Mouse (Mus musculus) right cerebral cortex, postnatal 14 days (tissue): ENCODE measurements around the gene Phlda2.
A peak's percentile ranks its signal among the peaks of the same experiment; 100 is the strongest.
"Not testable (repeated sequence)": the region's sequence is repeated elsewhere in the genome, so short reads cannot be mapped to it uniquely, and the experiment has no call there.

Experiments
- DNase-seq: peaks from one replicate; pipeline ENCODE4 v3.0.0; 2022

Phlda2 gene

DNA sequence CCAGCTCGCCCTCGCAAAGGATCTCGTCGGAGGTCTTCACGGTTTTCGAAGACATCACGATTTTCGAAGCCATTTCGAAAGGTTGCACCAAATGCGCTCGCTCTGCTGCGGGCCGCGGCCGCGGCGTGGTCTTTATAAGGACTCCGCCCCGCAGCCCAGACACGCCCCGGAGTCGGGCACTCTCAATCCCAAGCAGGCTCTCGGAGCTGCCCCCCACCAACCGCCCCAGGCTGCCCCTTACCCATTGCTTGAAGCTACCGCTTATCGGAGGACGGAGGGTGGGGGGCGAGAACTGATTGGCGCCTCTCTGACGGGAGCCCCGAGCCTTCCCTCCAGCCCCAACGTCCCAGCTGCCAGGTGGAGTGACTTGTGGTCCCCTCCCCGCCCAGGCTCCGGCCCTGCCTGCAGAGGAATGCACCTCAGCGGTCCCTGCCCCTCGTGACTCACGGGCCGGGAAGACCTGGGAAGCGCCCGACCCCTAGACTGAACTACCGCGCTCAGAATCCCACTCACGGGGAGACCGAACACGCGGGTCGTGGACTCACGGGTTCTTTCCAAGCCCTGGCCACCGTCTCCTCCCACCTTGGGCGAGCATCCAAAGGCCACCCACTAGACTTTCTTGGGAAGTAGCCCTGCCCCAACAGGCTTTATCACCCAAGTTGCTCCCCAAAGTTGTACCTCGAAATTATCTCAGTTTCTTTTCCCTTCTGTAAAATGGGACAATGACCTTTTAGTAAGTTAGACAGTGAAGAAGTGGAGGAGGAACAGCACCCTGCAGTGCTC is at the start of gene Phlda2:
TSS of gene Phlda2 (minus strand) at position 733 of the 783 bp plus-strand sequence.
- no peak for DNase-seq

DNA sequence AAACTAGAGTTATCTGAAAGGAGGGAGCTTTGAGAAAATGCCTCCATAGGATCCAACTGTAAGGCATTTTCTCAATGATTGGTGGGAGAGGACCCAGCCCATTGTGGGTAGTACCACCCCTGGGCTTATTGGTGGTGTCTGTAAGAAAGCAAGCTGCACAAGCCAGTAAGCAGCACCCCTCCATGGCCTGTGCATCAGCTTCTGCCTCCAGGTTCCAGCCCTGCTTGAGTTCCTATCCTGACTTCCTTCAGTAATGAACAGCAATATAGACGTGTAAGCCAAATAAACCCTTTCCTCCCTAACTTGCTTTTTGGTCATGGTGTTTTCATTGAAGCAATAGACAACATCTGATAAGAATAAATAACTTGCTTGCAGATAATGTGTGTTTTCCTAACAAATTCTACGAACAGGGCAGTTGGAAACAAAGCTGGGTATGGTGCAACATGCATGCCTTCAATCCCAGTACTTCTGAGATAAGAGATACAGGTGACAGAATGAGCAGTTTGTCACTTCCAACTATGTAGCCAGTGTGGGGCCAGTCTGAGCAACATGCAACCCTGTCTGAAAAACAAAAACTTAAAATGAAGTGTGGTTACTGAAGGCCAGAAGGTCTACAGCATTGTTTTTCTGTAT is 46.8 kb upstream of the Phlda2 start:
- DNase-seq, result no peak

DNA sequence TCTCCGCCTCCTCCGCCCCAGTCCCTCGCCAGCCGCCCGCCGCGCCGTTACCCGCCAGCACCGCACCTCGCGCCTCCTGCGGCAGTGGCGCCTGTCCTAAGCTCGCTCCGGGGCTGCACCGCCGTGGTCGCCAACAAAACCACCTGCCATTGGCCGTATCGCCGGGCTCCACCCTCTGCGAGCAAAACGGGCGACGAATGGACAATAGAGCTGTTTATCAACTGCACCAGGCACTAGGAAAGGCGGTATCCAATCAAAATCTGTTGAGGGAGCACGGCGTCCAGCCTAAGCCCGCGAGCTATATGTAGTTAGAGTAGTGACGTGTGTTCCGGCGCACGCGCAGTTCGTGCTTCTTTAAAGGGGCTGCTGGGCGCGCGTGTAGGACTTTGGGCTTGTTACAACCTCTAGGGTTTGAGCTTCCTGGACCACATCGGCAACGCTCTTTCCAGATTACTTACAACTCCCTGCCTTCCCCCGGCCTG is 46.1 kb upstream of the Phlda2 start, which contains the start of gene Nap1l4:
TSS of gene Nap1l4 (minus strand) at position 131 of the 482 bp plus-strand sequence.
- peak; percentile 93 for DNase-seq

DNA sequence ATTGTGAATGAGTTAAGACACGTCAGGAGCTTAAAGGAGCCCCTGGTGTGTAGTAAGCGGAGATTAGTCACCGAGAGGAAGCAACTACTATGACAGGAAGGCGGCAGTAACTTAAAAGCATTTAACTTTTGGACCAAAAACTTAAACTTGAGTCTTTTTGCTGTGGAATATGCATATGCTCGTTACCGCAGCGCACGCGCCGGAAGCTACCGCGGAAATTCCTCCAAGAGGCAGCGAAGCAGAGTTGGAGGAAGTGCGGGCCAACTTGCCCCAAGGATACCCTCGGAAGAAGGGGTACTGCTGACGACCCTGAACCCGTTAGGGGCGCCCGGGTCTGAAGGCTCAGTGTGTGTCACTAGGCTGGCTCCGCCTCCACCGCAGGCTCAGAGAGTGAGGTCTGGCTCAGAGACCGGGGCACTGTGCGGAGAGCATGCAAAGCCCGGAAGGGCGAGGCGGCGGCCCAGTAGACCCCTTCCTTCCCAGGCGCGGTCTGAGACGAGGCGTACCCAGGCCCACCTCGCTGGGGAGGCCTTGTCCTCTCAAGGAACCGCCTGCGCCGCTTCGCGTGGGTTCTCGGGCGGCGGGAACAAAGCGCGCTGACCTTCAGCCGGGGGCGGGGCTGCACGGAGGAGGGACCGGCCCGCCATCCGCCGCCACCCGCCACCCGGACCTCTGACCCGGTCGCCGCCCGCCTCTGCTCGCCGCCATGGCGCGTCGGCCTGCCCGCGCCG is 45.4 kb upstream of the Phlda2 start:
- DNase-seq, result no peak

DNA sequence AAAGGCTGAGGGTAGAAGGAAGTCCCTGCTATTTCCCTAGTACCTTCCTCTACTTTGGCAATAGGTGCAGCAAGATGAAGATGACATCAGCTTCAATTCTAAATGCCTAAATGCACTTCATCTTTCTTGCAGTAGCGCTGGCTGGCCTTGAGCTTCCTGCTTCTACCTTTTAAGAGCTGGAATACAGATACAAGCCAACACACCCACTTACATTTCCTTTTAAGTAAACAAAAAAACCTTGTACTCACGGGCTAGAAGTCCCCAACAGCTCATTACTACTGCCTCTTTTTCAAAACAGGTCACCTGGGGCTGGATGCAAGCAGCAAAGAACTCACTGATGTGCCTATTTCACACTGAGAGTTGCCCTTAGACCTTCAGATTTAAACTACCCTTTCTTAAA is 43.6 kb upstream of the Phlda2 start:
- no peak for DNase-seq

DNA sequence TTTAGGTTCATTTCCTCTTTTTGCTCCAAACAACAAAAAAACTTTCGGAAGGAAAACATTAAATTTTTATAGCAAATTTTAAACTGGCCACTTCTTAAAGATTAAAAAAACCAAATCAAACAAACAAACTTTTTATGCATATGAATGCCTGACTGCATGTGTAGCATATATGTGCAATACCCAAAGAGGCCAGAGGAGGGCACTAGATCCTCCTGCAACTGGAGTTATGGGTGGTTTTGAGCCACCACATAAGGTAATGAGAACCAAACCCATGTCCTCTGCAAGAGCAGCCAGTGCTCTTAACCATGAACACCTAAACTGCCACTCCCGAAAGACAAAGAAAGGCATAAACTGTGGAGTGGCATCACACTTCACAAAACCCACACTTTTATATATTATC is 41.4 kb upstream of the Phlda2 start:
- peak; percentile 20 for DNase-seq

DNA sequence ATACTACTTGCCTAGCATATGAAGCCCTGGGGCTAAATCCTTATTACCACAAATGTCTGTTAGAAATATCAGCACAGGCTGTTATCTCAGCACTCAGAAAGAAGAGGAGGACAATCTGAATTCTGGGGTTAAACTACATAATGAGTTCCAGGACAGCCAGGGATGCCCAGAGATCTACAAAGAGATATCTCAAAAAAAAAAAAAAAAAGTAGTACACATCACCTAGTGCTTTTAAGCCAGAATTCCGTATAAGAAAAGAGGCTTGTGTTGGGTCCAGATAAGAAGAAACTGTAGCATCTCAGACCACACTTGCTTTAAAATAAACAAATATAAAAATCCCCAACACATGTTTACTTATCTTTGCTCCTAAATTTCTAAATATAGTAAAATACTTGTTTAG is 35.7 kb upstream of the Phlda2 start:
- DNase-seq, result no peak

DNA sequence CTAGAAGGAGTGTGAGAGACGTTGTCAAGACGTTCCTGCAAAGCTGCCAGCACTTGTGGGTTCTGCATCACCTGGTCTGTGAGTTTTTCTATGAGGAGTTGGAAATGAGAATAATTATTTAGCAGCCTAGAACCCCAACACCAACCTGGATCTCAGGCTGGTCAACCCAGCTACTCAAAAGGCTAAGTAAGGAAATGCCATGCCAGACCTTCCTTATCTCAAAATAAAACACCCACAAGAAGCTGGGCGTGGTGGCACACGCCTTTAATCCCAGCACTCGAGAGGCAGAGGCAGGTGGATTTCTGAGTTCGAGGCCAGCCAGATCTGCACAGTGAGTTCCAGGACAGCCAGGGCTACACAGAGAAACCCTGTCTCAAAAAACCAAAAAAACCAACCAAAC is 35.3 kb upstream of the Phlda2 start:
- not testable (repeated sequence) for DNase-seq

DNA sequence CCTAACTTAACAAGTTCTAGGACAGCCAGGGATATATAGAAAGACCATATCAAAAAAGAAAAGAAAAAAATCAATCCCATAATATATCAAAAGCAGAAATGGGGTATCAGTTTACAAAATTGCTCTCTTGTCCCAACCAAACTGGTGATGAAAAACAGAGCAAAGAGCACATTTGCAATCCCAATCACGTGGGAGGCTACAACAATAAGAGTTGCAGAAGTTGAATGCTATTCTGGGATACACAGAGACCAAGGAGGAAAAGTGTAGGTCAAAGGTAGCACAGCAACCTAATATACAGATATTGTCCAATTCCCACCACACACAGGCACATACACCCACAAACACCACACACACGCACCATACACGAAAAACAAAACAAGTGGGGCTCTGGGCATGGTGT is 33.3 kb upstream of the Phlda2 start:
- DNase-seq, result no peak

DNA sequence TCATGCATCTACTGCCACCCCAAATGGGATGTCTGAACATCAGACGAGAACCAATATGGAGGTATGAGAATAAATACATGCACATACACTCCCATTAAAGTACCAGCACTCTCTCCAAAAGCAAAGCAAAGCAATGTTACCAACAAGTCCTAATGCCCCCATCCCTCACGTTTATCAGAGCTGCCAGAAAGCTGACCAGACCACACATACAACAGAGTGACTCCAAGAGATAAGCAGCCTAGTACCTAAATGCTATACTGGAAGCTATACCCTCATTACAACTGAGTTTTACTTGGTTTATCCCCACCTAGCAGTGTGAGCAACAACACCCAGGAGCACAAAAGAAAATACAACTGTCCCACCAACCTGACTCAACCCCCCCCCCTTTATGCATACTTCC is 30.3 kb upstream of the Phlda2 start:
- DNase-seq, result no peak

DNA sequence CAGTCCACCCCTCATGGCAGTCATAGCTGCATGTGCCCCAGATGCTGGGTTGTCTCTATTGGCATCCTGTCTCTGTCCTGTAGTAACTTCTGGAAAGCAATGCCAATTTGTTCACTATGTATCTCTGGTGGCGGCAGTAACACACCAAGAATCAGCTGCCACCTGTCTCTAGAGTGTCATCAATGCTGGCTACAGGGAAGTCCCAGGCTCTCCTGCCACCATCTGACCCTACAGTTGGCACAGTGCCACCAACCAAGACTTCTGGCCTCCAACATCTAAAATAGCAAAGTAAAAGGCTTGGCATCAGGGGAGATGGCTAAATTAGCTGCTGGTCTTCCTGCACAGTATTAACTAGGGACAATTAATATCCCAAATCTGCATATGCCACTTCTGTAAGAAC is 29.5 kb upstream of the Phlda2 start:
- no peak for DNase-seq

DNA sequence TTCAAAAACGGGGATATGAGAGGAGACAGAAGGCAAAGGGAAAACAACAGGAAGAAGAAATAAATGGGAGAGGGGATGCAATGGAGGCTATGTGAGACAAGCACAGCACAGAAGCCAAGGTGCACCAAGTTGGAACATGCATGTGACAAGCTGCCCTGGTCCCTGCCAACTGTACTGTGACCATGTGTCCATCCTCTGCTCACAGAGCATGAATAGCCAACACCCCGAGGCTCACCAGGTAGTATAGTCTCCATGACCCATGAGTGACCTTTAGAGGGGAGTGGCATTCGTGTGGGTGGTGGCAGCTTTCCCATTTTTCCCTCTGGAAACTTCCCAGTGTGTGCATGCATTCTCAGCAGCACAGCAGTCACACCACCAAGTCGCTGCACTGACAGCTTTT is 16.4 kb upstream of the Phlda2 start:
- no peak for DNase-seq

DNA sequence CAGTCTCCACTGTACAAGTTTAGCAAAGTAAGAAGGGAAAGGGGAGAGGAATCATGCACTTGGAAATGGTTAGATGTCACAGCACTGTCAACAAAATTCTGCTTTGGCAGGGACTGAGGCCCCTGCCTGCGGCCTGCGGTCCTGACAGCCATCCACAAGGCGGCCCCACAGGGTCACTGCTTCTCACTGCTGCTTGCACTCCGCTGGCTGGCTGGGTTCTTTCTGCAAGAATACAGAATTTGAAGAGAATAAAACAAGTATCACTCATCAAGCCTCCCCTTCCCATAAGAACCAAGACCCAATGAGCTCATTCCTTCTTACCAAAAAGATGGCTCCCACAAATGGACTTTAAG is 11.4 kb upstream of the Phlda2 start:
- DNase-seq, result no peak

DNA sequence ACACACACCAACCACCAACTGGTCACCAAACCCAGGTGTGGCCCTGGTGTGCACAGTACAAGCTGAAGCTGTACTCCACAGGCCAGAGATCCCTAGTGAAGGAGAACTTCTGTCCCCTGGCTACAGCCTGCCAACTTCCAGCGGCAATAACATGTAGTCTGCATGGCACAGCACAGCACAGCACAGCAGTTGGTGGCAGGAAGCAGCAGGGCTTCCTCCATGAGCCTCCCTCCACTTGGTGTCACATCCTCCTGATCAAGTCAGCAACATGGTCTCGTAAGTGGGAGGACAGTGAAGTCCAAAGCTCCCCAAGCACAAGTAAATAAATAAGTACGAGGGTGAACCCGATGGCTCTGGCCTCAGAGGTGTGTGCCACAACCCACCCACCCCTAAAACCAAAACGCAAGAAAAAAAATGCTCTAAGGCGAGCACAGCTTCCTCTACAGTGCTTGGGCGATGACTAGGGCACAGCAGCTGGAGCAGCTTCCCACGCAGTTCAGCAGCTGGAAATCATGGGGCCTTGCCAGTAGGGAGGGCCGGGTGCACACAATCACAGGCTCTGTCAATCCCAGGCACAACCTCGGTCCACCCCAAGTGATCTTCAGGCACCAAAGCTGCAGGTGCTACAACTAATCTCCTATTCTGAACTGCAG is 10.9 kb upstream of the Phlda2 start:
- no peak for DNase-seq

DNA sequence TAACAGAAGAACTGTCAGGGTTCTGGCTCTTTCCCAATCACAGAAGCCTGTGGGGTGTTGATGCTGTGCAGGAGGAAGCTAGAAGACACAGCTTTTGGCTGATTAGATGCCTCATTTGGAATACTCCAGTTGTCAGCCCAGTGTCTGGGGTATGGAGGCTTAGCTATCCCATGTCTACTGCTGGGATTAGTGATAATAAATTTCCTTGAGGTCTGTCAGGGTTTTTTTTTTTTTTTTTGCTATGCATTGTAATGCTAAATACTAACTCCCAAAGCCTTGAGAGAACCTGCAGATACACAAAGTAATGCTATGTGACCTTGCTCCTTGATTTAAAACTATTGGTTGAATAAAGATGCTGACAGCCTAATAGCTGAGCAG is 8.4 kb upstream of the Phlda2 start:
- DNase-seq, result no peak

DNA sequence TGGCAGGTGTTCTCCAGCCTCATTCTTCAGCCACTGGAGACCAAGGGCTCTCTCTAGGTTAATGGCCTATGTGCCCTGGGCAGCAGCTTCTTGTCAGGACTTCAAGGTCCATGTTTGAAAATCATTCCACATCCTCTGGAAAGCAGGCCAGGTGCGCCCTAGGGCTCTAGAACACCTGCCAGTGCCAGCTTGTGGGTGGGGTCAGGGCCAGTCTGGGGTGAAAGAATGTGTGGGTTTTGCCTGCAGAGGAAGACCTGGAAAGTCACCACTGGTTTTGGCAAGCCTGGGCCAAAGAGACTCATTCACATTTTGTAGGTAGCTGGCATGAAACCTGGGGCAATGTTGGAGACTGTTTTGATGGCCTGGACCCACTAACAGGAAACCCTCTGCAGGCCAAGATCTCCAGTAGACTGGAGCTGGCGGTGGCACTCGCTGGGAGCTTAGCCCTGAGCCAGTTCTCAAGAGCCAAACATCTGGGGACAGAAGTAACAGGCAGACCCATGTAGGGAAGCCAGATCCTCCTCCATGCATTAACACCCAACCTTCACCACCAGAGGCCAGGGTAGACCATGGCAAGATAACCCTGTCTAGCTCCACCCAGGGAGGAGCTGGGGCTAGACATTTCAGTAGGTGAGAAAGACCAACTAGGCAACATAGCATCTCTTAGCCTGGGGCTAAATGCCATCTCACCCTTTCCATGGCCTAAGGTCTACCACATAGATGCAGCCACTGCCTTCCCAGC is 7.8 kb upstream of the Phlda2 start:
- no peak for DNase-seq

DNA sequence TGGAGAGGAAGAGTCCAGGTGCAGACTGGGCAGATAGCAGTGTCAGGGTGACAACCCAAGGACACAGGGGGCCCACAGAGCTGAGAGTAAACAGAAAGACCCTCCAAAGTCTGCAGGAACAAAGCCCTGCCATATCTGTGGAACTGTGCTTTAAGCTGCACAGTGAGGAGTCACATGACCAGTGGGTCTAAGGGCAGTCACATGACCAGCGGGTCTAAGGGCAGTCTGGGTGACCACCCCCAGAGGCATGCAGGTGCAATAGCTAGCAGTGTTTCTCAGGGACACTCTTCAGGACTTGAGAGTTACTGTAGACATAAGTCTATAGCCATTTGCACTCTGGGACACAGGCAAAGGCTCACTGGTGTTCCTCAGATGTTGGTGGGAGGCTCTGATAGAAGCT is 6.6 kb upstream of the Phlda2 start:
- no peak for DNase-seq

DNA sequence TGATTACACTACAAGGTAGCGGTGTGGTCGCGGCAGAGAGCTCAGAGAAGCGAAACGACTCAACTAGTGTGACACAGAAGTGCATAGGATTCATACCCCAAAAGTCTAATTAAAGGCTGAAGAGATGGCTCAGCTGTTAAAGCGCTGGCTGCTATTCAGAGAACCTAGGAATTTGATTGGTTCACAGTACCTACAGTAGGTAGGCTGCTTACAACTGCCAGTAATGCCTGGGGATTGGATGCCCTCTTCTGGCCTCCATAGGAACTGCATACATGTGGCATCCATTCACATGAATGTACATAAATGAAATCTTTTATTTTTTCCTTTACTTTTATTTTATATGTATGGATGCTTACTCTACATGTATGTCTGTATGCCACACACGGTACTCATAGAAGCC is 3.7 kb upstream of the Phlda2 start:
- DNase-seq, result peak; percentile 64

DNA sequence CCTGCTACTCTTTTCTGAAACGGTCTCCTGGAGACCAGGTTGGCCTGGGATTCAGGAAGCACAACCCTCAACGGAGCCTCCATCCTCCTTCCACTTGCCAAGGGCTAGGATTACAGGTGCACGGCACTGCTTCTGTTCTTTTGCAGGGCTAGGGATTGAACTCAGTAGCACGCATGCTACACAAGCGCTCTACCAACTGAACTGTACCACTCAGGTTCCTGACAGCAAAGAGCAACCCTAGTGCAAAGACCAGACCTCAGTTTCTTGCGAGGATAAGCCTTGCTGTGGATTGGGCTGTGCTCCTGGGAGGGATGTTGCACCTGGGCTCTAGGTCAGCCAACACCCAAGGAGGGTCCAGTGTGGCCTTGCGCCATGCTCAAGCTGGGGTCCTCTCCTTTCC is 3.3 kb upstream of the Phlda2 start:
- DNase-seq, result no peak

DNA sequence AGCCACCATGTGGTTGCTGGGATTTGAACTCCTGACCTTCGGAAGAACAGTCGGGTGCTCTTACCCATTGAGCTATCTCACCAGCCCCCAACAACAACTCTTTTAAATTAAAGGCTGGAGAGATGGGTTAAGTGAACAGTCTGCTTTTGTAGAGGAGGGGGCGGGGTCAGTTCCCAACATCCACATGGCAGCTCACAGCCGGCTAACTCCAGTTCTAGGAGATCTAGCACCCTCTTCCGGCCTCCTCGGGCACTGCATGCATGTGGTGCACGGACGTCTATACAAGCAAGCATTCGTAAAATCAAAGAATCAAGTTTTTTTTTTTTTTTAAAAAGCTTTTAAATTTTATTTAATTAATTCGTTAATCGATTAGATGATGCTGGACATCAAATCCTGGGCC is 2.9 kb upstream of the Phlda2 start:
- peak; percentile 79 for DNase-seq

DNA sequence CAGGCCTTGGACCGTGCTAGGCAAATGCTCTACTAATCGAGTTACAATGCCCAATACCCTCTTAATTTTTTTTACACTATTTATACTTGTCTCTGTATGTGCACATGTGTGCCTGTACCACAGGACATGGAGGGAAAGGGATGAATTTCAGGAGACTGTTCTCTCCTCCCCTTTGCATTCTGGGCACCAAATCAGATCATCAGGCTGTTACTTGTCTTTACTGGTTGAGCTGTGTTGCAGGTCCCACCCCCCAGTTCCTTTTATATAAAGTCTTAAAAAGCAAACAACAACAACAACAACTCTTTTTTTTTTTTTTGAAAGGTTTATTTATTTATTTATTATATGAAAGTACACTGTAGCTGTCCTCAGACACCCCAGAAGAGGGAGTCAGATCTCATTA is 2.5 kb upstream of the Phlda2 start:
- DNase-seq, result no peak

DNA sequence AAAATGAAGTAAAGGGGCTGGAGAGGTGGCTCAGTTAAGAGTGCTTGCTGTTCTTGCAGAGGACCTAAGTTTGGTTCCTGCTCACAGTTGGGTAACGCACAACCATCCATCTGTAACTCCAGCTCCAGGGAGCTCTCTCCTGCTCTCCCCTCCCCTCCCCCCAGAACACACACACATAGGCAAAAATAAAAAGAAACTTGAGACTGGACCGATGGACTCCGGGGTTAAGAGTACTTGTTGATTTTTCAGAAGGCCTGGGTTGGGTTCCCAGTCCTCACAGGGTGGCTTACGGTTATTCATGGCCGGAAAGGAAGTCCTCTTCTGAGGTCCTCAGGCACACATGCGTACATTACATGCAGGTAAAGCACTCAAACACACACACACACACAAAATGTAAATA is 976 bp upstream of the Phlda2 start:
- DNase-seq, result no peak
